Mouse (Mus musculus) adipose tissue, adult 10 weeks (tissue): ENCODE results near the gene Cyp2j12. TPM values are rescaled to one million over a fixed set of nuclear protein-coding genes. Genes with fewer than 3 reads are reported as not detected.

Source experiments
- polyA plus RNA-seq: library from polyadenylated mRNA; stranded (reverse); fragments of 350-450 nt; fragmentation: Illumina TruSeq; extraction: RNeasy Lipid Tissue Mini Kit (QIAGEN cat#74804); gene quantifications from one replicate; pipeline ENCODE4 v1.2.3, GENCODE M21; 2014; ENCODE audit warnings: low read depth, low replicate concordance

Cyp2j12 gene
- not detected for polyA plus RNA-seq

GRCm38 (mm10) chr4:96140732-96141467 is at the start of gene Cyp2j12:
TSS of gene Cyp2j12 (minus strand) at chr4:96141152.

GRCm38 (mm10) chr4:96077261-96078125 is 63.5 kb downstream of the Cyp2j12 start, which contains the start of gene Cyp2j13:
TSS of gene Cyp2j13 (minus strand) at chr4:96077546.

Other genes with a start within 250 kb of the Cyp2j12 start
- gene Hook1, start 173.9 kb downstream of the Cyp2j12 start, polyA plus RNA-seq, result 22.6 TPM
- 14.0 TPM for gene Cyp2j13, start 63.6 kb downstream of the Cyp2j12 start, polyA plus RNA-seq
- gene Cyp2j7, start 95.5 kb upstream of the Cyp2j12 start, polyA plus RNA-seq, result not detected
- gene Cyp2j11, start 207.5 kb upstream of the Cyp2j12 start, polyA plus RNA-seq, result 1.8 TPM